Mouse (Mus musculus) liver (tissue): ENCODE measurements around the gene Btg1.

Experiments used
- DNase-seq: peaks from one replicate; pipeline ENCODE4 v3.0.0-alpha.2; 2020; ENCODE audit warnings: mixed read lengths

Btg1 gene

GRCm38 (mm10) chr10:96632271-96633144 is 15.7 kb downstream of the Btg1 start:
- no peak for DNase-seq

- no peak for DNase-seq
Measured at GRCm38 (mm10) chr10:96633145-96633516, 16.3 kb downstream of the Btg1 start.

- no peak for DNase-seq
Measured at GRCm38 (mm10) chr10:96635472-96635871, 18.7 kb downstream of the Btg1 start.

GRCm38 (mm10) chr10:96638477-96638876 is 21.7 kb downstream of the Btg1 start:
- no peak for DNase-seq

GRCm38 (mm10) chr10:96642014-96642413 is 25.2 kb downstream of the Btg1 start:
- no peak for DNase-seq

GRCm38 (mm10) chr10:96642751-96643150 is 25.9 kb downstream of the Btg1 start:
- no peak for DNase-seq

GRCm38 (mm10) chr10:96645183-96645582 is 28.4 kb downstream of the Btg1 start:
- no peak for DNase-seq

GRCm38 (mm10) chr10:96646024-96646866 is 29.4 kb downstream of the Btg1 start:
- DNase-seq, result no peak

GRCm38 (mm10) chr10:96646867-96647462 is 30.2 kb downstream of the Btg1 start:
- DNase-seq, result no peak

GRCm38 (mm10) chr10:96648161-96648561 is 31.4 kb downstream of the Btg1 start:
- DNase-seq, result no peak

GRCm38 (mm10) chr10:96649524-96649923 is 32.7 kb downstream of the Btg1 start:
- no peak for DNase-seq

- DNase-seq, result no peak
Measured at GRCm38 (mm10) chr10:96652372-96652771, 35.6 kb downstream of the Btg1 start.

GRCm38 (mm10) chr10:96653030-96653429 is 36.2 kb downstream of the Btg1 start:
- peak; percentile 16 for DNase-seq

GRCm38 (mm10) chr10:96654079-96654478 is 37.3 kb downstream of the Btg1 start:
- DNase-seq, result no peak

GRCm38 (mm10) chr10:96654576-96654975 is 37.8 kb downstream of the Btg1 start:
- no peak for DNase-seq

GRCm38 (mm10) chr10:96655066-96655465 is 38.3 kb downstream of the Btg1 start:
- DNase-seq, result no peak

- no peak for DNase-seq
Measured at GRCm38 (mm10) chr10:96656176-96656575, 39.4 kb downstream of the Btg1 start.

GRCm38 (mm10) chr10:96658906-96659305 is 42.1 kb downstream of the Btg1 start:
- no peak for DNase-seq

GRCm38 (mm10) chr10:96660280-96660985 is 43.6 kb downstream of the Btg1 start:
- no peak for DNase-seq

GRCm38 (mm10) chr10:96662976-96663375 is 46.2 kb downstream of the Btg1 start:
- DNase-seq, result no peak

- no peak for DNase-seq
Measured at GRCm38 (mm10) chr10:96663739-96664430, 47.1 kb downstream of the Btg1 start.
